Mouse (Mus musculus): ENCODE measurements around the gene Cox8b. TPM values are rescaled to one million over a fixed set of nuclear protein-coding genes. Genes with fewer than 3 reads are reported as not detected.
A peak's percentile ranks its signal among the peaks of the same experiment; 100 is the strongest.

Gene Cox8b
- 1,000 to 10,000 TPM; 2,037 to 2,233 TPM for total RNA-seq (2021)
- long read RNA-seq, experiment 1, transcript Cox8b-201 (2 exons, 360 nt): major isoform, 1,171 of 1,207 reads
- long read RNA-seq, experiment 1, partial matches to known transcripts: 18 of 1,207 reads
- long read RNA-seq, experiment 1, other reads (novel, unspliced or antisense): 18 of 1,207 reads
- long read RNA-seq, experiment 2, transcript Cox8b-201 (2 exons, 360 nt): major isoform, 754 of 782 reads
- long read RNA-seq, experiment 2, partial matches to known transcripts: 19 of 782 reads
- long read RNA-seq, experiment 2, other reads (novel, unspliced or antisense): 9 of 782 reads

- peak; percentile 80 for DNase-seq (ENCODE audit: low spot score)
Measured at GRCm38 (mm10) chr7:140900220-140900619, at the start of gene Cox8b. Gene Cox8b, minus strand, starts transcription at chr7:140900446.

DNA sequence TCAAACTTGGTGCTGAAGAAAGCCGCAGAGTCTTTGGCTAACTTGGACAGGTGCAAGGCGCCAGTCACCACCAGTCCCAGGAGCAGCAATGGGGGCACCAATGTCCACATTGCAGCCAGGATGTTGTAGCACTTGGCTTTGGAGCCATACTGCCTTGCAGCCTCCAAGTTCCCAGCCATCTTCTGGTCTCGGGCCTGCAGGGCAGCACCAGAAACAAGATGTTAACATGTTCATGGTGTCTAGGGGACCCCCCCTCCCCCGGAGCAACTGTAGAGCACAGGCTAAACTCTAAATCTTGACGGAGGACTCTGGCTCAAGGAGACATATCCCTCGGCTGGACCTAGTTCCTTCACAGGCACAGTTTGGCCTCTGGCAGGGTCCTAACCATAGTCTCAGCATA, 49.0 kb upstream of the Cox8b start:
- no peak for DNase-seq (ENCODE audit: low spot score)

- no peak for DNase-seq (ENCODE audit: low spot score)
Measured at GRCm38 (mm10) chr7:140948161-140948560, 47.9 kb upstream of the Cox8b start.

DNA sequence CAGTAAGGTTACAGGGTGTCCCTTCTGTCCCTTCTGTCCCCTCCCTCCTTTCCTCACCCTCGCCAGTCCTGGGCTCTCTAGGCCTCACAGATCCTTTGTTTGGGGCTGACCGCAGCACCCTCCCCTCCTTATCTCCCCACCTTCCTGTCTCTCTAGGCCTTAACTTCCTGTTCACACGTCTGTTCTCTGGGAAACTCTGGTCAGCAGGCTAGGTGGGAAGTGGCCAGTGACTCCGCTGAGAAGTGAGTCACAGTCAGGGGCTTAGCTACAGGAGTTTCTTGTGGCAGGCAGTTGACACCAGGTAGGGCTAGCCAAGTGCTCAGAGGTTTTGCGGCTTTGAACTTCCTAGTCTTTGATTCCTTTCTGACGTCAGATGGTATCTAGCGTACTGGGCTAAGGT, 46.7 kb upstream of the Cox8b start:
- DNase-seq (ENCODE audit: low spot score): no peak

GRCm38 (mm10) chr7:140946311-140946710, 46.1 kb upstream of the Cox8b start:
- DNase-seq (ENCODE audit: low spot score): no peak

DNA sequence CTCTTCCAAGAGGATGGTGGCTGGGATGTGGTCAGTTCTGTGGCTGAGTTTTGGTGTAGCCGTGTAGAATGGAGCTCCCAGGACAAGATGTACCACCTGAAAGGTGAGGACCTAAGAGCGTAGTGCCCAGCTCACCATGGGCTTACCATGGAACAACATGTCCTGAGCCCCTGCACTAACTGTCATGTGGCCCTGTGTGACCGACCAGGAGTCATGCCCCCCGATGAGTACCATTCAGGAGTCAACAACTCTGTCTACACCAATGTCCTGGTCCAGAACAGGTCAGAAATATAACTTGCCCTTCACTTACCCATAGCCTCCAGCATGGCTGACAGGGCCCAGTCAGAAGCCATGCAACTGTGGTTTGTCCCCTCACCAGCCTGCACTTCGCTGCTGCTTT, 45.0 kb upstream of the Cox8b start:
- DNase-seq (ENCODE audit: low spot score): no peak

DNA sequence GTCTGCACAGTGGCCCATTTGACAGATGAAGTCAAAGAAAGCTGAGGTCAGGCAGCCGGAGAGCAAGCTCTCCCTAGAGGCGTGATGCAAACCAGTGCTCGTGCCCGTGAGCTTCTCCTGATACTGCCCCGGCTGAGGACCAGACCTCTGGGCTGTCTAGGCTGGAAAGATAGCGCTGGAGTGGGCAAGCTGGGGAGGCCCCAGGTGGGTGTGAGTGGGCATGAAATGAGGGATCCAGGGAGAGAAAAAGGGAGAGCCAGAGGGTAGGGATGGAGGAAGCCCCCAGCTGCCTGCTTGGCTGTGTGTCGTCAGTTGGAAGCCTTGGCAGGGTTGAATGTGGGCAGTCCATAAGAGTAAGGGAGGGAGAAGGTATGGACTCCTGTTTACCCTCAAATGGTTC, 44.0 kb upstream of the Cox8b start:
- no peak for DNase-seq (ENCODE audit: low spot score)

DNA sequence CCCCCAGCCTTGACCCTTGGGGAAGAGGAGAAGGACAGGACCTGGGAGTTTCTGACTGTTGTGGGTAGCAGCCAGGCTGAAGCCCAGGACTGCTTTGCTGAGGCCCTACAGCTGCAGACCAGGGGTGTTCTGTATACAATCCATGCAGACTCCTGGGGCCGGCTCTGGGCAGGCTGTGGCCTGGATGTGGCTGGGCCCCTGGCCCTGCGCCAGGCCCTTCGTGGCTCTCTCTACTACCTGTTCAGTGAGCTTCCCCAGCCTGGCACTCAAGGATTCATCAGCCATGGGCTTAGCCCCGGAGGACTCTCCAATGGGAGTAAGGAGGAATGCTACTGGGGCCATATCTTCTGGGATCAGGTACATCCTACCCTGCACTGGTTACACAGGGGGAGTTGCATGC, 43.1 kb upstream of the Cox8b start:
- DNase-seq (ENCODE audit: low spot score): no peak

DNA sequence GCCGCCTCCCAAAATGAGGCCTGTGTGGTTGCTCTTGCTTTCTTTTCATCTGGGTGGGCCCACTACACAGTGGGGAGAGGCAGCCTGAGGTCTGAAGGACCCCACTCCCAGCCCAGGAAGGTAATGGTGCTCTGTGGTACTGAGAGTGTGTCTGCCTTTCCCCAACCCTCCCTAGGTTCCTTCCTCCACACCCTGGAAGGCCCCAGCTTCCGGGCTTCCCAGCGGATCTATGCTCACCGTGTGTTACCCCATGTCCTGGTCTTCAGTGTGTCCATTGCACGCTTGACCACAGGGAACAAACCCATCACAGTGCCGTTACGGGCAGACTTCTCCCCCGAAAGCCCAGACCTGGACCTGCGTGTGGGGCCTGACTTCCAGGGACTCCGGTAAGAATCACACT, 42.6 kb upstream of the Cox8b start:
- no peak for DNase-seq (ENCODE audit: low spot score)

DNA sequence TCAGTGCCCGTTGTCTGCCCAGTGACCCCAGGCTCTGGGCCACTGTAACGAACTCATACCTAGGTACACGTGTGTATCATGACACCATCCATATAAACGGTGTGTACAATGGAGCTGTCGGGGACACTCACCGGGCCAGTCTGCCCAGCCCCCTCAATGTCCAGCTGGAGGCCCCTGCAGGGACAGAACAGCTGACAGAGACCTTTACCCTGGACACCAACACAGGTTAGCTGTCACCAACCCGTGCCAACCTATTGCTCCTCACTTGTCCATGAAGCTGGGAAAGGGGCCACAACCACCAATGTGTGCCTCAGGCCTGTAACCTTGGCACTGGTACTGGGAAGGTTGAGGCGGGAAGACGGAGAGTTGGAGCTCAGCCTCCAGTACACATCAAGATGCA, 42.1 kb upstream of the Cox8b start:
- no peak for DNase-seq (ENCODE audit: low spot score)

DNA sequence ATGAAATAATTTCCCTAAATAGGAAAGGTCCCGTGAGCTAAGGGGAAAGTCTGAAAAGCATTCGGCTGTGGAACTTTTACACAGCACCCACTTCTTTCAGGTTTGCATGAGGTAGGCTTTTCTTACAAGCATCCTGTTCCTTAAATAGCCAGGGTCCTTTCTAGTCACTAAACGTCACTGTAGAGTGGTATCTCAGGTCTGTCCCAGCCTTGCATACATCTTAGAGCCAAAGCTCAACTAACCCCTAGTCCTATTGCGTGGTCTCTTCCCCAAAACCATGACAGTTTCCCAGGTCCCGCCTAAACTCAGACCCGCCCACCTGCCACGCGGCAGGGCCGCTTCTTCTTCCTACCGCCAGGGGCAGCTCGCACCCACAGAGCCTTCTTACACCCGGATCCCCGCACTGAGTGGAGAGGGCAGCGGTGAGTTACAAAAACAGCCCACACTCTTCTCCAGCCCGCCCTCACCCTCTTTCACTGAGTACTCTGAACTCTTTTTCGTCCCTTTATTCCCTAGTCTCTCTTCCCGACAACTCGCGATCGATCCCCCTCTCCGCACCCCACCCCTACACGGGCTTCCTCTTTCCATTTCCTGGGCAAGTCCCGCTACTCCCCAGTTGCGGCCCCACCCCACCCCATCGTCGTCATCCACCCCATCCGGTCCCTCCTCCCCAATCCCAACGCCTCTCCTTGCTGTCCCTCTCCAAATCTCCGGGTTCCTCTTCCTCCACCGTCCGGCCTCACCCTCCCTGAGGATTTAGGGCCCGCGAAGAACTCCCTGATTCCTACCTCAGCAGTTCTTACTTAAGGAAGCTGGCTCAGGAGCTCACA, 41.2 kb upstream of the Cox8b start, which contains the start of gene Pgghg:
Pgghg (plus strand) TSS at position 170 of the 830 bp plus-strand sequence.
- DNase-seq (ENCODE audit: low spot score): peak; percentile 87

GRCm38 (mm10) chr7:140939669-140940171, 39.5 kb upstream of the Cox8b start:
- DNase-seq (ENCODE audit: low spot score): peak; percentile 61

- DNase-seq (ENCODE audit: low spot score): no peak
Measured at GRCm38 (mm10) chr7:140938896-140939295, 38.6 kb upstream of the Cox8b start.

DNA sequence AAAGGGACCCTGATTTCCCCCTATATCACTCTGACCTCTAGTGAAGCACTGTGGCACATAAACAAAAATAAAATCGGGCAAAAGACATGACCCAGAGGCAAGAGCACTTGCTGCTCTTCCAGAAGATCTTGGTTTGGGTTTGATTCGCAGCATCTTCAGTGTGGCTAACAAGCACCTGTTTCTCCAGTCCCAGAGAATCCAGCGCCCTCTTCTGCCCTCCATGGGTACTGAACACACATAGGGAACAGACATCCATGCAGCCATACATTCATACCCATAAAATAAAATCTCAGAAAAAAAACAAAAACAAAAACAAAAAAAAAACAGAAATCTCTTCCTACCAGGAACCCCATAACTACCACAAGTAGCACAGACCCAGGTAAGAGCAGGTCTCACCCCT, 38.2 kb upstream of the Cox8b start:
- DNase-seq (ENCODE audit: low spot score): no peak

DNA sequence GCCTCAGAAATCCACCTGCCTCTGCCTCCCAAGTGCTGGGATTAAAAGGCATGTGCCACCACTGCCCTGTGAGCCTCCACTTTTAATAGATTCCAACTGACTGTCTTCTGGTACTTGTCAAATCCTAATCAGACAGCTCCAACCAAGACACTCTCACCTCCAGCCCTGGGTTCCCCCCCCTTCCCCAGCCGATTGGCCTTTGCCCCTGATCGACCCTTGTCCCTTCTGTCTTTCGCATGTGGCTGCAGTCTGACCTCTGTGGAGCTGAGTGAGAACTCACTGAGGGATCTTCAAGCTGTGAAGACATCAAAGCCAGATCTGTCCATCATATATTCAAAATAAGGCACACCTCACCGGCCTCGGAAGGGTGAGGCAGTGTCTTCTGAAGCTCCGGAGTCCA, 26.9 kb upstream of the Cox8b start:
- DNase-seq (ENCODE audit: low spot score): no peak

- no peak for DNase-seq (ENCODE audit: low spot score)
Measured at GRCm38 (mm10) chr7:140923070-140923775, 23.0 kb upstream of the Cox8b start.

GRCm38 (mm10) chr7:140922398-140923069, 22.3 kb upstream of the Cox8b start:
- DNase-seq (ENCODE audit: low spot score): peak; percentile 50

GRCm38 (mm10) chr7:140921225-140921975, 21.2 kb upstream of the Cox8b start:
- no peak for DNase-seq (ENCODE audit: low spot score)

GRCm38 (mm10) chr7:140920418-140921029, 20.3 kb upstream of the Cox8b start, which contains the start of gene Nlrp6:
Gene Nlrp6, plus strand, starts transcription at chr7:140920902.
- DNase-seq (ENCODE audit: low spot score): no peak

GRCm38 (mm10) chr7:140919911-140920310, 19.7 kb upstream of the Cox8b start:
- no peak for DNase-seq (ENCODE audit: low spot score)

Measured in gastrocnemius, adult 18-20 months (tissue).